Mouse (Mus musculus) cortical plate, adult 2 months (tissue): ENCODE data around the gene Mllt10.

Experiments used
- CTCF ChIP-seq: fragments of 200-500 bp; IDR thresholded peaks from 2 replicates; pipeline ENCODE4 v1.5.1; 2011; ENCODE audit warnings: mild to moderate bottlenecking, control low read depth, low read length; ENCODE audit not compliant: insufficient read depth; ENCODE audit errors: extremely low read depth
- POLR2A ChIP-seq: fragments of 200-500 bp; IDR thresholded peaks from 2 replicates; pipeline ENCODE4 v1.6.1; 2011; ENCODE audit warnings: mild to moderate bottlenecking, low read length, control low read depth; ENCODE audit not compliant: insufficient read depth; ENCODE audit errors: extremely low read depth

GRCm38 (mm10) chr2:18214031-18214430 is 159.0 kb downstream of the Mllt10 start:
- TF ChIP-seq CTCF (no peak), POLR2A (no peak)
